Mouse (Mus musculus) bone marrow, adult 2 months (tissue): ENCODE results near the gene Caskin2.

Source experiments
- CTCF ChIP-seq: fragments of 200-500 bp; IDR thresholded peaks from 2 replicates; pipeline ENCODE4 v1.5.1; 2011; ENCODE audit warnings: low read length, control low read depth; ENCODE audit not compliant: control insufficient read depth, insufficient read depth
- POLR2A ChIP-seq: fragments of 200-500 bp; IDR thresholded peaks from 2 replicates; pipeline ENCODE4 v1.6.1; 2011; ENCODE audit warnings: low read depth, mild to moderate bottlenecking, control low read depth, low read length, borderline replicate concordance; ENCODE audit not compliant: control insufficient read depth

DNA sequence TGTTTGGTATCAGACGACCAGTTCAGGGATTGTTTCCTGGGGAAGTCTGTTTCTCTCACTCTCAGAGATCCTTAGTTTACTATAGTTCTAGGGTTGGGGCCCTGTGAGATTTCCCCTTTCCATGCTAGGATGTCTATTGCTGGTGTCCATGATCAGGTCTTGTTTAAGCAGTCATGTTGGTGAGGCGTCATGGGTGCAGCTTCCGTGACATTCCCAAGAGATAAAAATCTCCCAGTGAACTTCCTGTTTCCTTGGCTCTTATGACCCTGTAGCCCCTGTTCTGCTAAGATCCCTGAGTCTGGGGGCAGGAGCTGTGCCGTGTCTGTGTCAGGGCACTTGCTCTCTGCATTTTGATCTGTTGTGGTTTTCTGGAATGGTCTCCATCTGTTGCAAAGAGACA lies 38.8 kb downstream of the Caskin2 start:
- TF ChIP-seq POLR2A: no peak
- no peak for TF ChIP-seq CTCF
